Mouse (Mus musculus) layer of hippocampus, adult 9-11 months (tissue): Measurements from ENCODE around the gene Olfr126.

Source experiments
- DNase-seq: peaks from one replicate; pipeline ENCODE4 v3.0.0; 2022

Olfr126 gene

GRCm38 (mm10) chr17:37847183-37847582 lies at the start of gene Olfr126:
TSS of gene Olfr126 (plus strand) at chr17:37847483.
- DNase-seq: no peak

GRCm38 (mm10) chr17:37799588-37799987 lies 47.7 kb upstream of the Olfr126 start, which contains the start of gene Olfr124:
TSS of gene Olfr124 (plus strand) at chr17:37799888.
- no peak for DNase-seq

- DNase-seq: no peak
Observed at GRCm38 (mm10) chr17:37832649-37833048, 14.6 kb upstream of the Olfr126 start, which contains the start of gene Olfr125. TSS of gene Olfr125 (plus strand) at chr17:37832949.

GRCm38 (mm10) chr17:37863901-37864300 lies 16.6 kb downstream of the Olfr126 start:
- no peak for DNase-seq

- DNase-seq: no peak
Observed at GRCm38 (mm10) chr17:37869676-37870205, 22.5 kb downstream of the Olfr126 start.

- DNase-seq: no peak
Observed at GRCm38 (mm10) chr17:37873830-37874229, 26.5 kb downstream of the Olfr126 start.

- DNase-seq: no peak
Observed at GRCm38 (mm10) chr17:37900137-37900536, 52.9 kb downstream of the Olfr126 start, which contains the start of gene Olfr127. TSS of gene Olfr127 (plus strand) at chr17:37900437.
